Mouse (Mus musculus): ENCODE results near the gene Cdadc1. TPM values are rescaled to one million over a fixed set of nuclear protein-coding genes. Genes with fewer than 3 reads are reported as not detected.
A peak's percentile ranks its signal among the peaks of the same experiment; 100 is the strongest.

Cdadc1 gene
- total RNA-seq (2021) = 10 to 100 TPM; 29.4 to 36.3 TPM
- long read RNA-seq, experiment 1, transcript Cdadc1-202 (10 exons, 2,202 nt) = major isoform, 42 of 65 reads
- long read RNA-seq, experiment 1, partial matches to known transcripts = 2 of 65 reads
- long read RNA-seq, experiment 1, other reads (novel, unspliced or antisense) = 12 of 65 reads
- long read RNA-seq, experiment 2, transcript Cdadc1-201 (10 exons, 1,500 nt) = minor isoform, 7 of 67 reads
- long read RNA-seq, experiment 2, transcript Cdadc1-202 (10 exons, 2,202 nt) = major isoform, 42 of 67 reads
- long read RNA-seq, experiment 2, partial matches to known transcripts = 4 of 67 reads
- long read RNA-seq, experiment 2, other reads (novel, unspliced or antisense) = 8 of 67 reads

DNA sequence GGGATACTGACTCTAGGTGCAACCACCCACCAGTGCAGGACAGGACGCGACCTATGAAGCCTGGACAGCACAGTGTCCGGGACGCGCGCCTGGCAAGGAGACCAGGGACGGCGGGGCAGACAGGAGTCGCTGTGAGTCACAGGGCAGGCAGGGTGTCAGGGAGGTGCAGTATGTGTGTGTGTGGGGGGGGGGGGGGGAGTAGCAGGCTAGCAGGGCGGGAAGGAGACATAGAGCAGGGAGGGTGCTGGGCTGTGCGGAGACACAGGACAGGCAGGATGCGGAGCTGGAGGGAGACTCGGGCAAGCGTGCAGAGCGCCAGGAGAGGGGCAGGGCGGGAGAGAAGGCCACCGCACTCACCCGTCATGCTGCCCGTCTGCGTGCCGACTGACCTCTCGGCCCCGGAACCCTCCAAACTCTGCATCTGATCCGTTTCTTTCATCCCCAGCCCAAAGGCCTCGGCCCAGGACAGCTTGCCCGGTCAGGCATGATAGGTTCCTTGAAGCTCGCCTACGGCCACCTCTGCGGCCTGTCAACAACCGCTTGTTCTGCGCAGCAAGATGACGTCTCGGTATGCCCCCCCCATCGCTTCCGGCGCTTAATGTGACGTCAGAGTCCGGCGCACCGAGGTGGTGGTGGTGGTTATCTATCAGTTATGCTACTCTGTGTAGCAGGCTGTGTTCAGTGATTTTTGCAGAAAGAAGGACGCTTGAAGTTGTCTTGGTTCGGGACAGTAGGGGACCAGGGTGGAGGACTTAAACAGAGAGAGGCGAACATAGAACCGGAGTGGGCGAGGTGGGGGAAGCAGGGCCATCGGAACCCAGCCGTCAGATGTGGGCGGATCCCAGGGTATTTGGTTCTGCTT lies at the start of gene Cdadc1:
Gene Cdadc1, minus strand, starts transcription at position 562 of the 862 bp plus-strand sequence.
- peak; percentile 94 for DNase-seq
- H3K4me3 ChIP-seq = peak within 1 kb of the TSS; percentile 90
- H3K27ac ChIP-seq = peak within 1 kb of the TSS; percentile 99
- peak; percentile 26; the same call in 1 of the 2 replicates for TF ChIP-seq CTCF (IDR thresholded peaks at IDR 0.05)
- intact Hi-C loops (cut with DNase I) = no loop called here

DNA sequence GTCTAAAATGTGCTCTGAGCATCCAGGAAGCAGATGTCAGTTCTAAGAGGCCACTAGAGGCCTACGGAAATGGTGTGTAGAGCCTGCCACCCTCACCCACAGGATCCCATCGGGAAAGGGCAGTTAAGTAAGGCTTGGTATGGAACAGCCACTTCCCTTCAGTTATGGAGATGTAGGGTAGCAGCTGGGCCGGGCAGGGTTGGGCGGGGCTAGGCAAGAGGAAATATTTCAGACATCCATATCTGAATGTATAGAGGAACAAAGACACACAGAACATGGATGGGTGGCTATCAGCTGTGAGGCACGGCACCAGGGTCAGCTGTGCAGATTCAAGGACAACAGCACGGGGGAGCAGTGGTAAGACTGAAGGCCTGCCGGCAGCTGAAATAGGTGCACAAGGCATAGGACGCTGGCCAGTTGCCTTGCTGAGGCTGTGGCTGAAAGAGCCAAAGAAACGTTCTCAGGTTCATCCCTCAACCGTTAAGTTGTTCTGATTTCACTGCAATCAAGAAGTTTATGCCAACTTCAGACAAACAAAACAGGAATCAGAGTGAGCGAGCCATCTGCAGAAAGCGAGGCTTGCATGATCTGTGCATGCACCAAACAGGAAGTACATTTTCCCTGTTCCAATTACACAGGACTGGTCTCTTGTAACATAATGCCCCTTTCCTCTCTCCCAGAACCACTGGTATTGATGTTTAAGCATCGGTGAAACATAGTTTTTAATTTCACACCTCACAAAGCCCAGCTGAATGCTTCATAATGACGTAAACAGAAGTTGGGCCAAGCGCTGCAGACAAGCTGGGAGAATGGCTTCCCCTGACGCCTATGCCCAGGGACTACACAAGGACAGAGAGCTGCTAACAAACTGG lies 49.3 kb upstream of the Cdadc1 start:
- peak; percentile 47 for TF ChIP-seq CTCF (IDR thresholded peaks at IDR 0.05)
- intact Hi-C loops (cut with DNase I) = no loop called here
- peak; percentile 62 for DNase-seq
- no peak overlapping the region for H3K4me3 ChIP-seq
- H3K27ac ChIP-seq = peak overlapping the region; percentile 28; the same call in 1 of the 2 replicates

DNA sequence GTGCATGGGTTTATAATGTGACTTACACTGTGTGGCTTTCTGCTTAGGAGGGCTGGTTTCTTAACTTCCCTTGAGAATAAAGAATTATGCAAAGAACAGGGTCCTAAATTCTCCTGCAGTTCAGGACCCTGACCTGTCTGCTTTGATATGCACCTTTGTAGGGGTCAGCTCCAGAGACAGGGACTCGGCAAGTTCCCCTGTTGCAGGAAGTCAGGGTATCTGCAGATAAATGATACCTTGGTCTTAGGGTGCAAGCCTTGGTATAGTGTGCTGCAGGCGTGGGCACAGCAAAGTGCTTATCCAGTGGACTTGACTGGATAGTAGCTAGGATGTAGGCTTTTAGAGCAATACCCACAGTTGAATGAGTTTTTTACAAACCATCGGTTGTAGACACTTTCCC lies 47.1 kb upstream of the Cdadc1 start:
- H3K4me3 ChIP-seq = no peak overlapping the region
- DNase-seq = no peak
- no peak overlapping the region for H3K27ac ChIP-seq
- no peak for TF ChIP-seq CTCF (IDR thresholded peaks at IDR 0.05)
- intact Hi-C loops (cut with DNase I) = no loop called here

DNA sequence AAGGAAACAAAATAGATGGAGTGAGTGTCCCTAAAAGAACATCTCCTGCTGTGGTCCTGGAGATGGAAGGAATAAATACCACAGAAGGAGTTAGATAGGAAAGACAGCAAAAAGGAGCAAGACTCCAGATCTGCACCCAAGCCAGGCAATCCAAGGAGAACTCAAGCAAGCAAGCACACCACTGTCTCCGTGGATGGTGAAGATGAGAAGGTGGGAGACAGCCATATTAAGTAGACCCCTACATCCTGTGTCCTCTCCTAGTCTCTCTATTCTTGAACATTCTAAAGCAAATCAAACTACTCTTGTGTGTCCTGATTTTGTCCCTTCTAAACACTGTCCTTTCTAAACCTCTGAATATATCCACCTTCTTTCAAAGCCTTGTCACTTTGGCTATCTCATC lies 46.4 kb upstream of the Cdadc1 start:
- H3K4me3 ChIP-seq = no peak overlapping the region
- no peak for DNase-seq
- no peak for TF ChIP-seq CTCF (IDR thresholded peaks at IDR 0.05)
- no peak overlapping the region for H3K27ac ChIP-seq
- intact Hi-C loops (cut with DNase I) = no loop called here

DNA sequence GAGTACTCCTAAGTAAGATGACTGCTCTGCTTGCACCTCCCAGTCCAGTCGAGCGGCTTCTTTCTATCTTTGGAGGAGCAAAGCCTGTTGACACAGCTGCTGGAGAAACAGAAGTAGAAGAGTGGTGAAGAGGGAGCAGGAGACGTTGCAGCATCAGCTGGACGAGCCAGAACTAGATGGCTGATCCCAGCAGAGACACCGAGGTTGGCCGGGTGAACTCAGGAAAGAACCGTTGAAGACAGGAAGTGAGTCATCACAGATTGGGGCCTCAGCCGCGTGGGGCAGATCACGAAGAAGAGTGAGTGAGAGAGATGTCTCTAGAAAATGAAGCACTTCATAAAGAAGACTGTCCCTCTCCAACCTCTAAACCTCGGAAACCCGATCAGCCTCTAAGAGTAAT lies 45.8 kb upstream of the Cdadc1 start:
- peak overlapping the region; percentile 35; the same call in 1 of the 2 replicates for H3K27ac ChIP-seq
- intact Hi-C loops (cut with DNase I) = no loop called here
- DNase-seq = no peak
- H3K4me3 ChIP-seq = no peak overlapping the region
- TF ChIP-seq CTCF (IDR thresholded peaks at IDR 0.05) = no peak

DNA sequence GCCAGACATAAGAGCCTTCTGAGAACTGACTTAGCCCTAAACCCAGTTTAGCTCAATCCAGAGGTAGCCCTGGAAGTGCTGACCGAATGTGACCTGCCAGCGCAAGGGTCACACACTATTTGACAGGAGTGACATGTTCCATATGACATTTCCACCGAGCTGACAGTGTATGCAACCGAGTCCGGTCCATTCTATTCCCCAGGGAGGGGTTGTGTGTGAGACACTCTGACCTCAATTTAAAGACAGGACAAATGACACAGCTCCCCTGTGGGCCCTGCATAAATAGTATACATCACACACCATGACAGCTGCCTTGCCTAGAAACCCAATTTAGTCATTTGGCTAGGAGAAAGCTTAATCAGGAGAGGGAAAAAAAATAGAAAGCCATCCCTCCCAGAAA lies 44.1 kb upstream of the Cdadc1 start:
- no peak for DNase-seq
- Histone ChIP-seq H3K27ac (no peak overlapping the region), H3K4me3 (no peak overlapping the region)
- intact Hi-C loops (cut with DNase I) = no loop called here
- no peak for TF ChIP-seq CTCF (IDR thresholded peaks at IDR 0.05)

DNA sequence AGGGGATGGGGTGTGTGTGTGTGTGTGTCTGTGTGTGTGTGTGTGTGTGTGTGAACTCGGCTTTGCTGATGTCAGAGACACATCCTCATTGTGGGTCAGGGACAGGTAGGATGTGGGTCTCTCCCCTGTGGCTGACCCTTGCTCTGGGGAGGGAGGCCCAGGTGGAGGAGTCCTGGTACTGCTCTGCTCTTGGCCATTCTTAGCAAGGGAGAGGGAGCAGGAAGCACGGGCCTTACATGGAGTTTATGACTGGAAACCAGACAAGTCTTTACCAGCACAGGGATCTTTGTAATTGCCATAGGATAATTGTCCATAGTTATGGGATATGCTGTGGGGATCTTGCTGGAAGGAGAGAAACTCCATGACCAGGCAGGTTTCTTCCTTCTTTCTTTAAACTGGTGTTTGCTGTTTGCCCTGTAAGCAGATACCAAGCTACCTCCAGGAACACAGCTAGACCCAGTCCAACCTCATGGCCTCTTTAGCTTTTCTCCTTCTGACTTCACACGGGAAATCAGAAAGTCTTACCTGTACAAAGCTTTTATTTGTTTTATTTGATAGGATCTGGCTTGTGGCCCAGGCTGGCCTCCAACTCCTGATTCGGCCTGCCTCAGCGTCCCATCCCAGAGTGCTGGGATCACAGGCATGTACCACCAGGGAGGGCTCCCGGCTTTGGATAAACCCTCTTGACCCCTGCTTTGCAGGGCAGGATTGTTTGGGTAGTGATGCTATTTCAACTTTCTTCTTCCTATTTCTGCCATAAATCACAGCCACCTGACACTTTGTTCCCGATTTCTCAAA lies 41.3 kb upstream of the Cdadc1 start:
- no peak overlapping the region for H3K27ac ChIP-seq
- intact Hi-C loops (cut with DNase I) = no loop called here
- H3K4me3 ChIP-seq = no peak overlapping the region
- TF ChIP-seq CTCF (IDR thresholded peaks at IDR 0.05) = no peak
- DNase-seq = no peak

DNA sequence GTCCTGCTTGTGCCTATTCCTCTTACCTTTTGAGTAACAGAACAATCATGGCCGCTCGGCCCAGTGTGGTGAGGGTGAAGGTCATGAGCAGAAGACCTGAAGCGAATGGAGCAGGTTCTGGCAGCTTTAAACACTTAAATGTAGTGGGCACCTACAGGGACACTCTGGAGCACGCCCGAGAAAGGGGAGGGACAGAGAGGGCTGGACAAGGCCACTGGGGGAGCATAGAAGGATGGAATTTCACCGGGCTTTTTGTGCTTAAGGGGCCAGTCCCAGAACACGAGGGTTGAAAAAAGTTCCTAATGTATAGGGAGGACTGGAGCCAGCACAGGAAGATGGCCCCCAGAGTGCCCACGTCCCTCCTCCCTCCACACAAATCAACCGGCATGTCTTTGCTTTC lies 36.2 kb upstream of the Cdadc1 start:
- Histone ChIP-seq H3K27ac (no peak overlapping the region), H3K4me3 (no peak overlapping the region)
- intact Hi-C loops (cut with DNase I) = no loop called here
- TF ChIP-seq CTCF (IDR thresholded peaks at IDR 0.05) = no peak
- DNase-seq = no peak

DNA sequence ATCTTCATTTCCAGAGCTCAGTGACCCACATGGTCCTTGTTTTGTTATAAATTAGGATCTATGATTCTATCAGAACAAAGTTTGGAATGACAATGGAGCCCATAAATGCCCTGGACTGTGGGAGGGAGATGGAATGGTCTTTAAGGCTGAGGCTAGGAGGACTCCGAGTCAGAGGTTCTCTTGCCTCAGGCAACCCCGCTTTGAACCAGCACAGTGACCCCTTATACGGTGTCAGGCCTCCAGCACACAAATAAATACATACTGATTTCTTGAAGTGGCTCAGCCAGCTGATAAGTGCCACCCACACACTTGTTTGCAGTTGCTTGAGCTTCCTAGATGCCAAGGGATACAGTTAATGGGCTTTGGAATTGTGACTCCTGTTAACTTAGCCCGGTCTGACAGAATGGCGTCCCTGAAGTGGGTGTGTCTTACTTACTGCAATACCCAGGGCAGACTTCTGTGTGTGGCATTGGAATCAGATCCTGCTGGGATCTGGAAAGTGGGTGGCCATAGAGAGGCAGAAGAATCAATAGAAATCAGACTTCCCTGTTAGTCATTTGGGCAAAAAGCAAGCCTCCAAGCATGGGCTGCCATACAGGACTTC lies 35.6 kb upstream of the Cdadc1 start:
- intact Hi-C loops (cut with DNase I) = no loop called here
- Histone ChIP-seq H3K4me3 (no peak overlapping the region), H3K27ac (no peak overlapping the region)
- no peak for TF ChIP-seq CTCF (IDR thresholded peaks at IDR 0.05)
- no peak for DNase-seq

DNA sequence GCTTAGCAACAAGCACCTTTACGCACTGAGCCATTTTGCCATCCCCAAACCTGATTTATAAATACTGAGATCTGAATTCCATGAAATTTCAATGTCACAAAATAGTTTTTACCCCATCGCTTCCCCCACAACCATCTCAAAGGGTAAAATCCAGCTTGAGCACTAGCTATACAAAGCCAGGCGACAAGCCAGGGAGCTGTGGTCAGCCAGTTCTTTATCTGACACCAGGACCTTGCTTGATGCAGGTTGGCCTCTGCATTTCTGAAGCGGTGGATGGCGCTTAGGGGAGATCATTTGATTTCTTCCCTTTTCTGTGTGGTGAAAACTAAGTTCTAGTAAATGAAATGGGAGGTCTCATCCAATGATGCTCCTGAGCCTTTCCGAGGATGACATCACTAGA lies 34.3 kb upstream of the Cdadc1 start:
- Histone ChIP-seq H3K27ac (no peak overlapping the region), H3K4me3 (no peak overlapping the region)
- peak; percentile 68 for DNase-seq
- intact Hi-C loops (cut with DNase I) = no loop called here
- no peak for TF ChIP-seq CTCF (IDR thresholded peaks at IDR 0.05)

DNA sequence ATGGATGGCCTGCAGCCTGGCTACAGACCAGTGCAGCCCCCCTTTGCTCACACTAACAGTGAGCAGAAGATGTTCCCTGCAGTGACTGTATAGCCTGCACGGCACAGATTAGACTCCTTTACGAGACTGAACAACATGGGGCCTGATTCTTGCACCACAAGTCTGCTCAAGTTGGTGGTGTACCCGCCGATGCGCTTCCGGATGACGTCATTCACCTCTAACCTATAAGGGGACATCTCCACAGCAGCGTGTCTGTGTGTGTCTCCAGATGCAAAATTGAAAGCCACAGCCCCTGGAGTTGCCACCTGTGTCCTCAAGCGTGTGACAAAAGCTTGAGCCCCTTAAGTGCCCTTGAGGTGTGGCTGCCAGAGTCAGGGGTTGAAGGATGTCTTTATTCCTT lies 32.3 kb upstream of the Cdadc1 start:
- H3K4me3 ChIP-seq = no peak overlapping the region
- no peak for TF ChIP-seq CTCF (IDR thresholded peaks at IDR 0.05)
- DNase-seq = no peak
- H3K27ac ChIP-seq = no peak overlapping the region
- intact Hi-C loops (cut with DNase I) = no loop called here
